Mouse (Mus musculus) gastrocnemius, postnatal 14 days (tissue): ENCODE results near the gene Pde8a. TPM values are rescaled to one million over a fixed set of nuclear protein-coding genes. Genes with fewer than 3 reads are reported as not detected.
"Not testable (repeated sequence)": the region's sequence is repeated elsewhere in the genome, so short reads cannot be mapped to it uniquely, and the experiment has no call there.

Source experiments
- DNase-seq: peaks from one replicate; pipeline ENCODE4 v3.0.0; 2021; ENCODE audit warnings: mixed read lengths
- intact Hi-C: fragments of 180-260 bp; cut with DNase I; formaldehyde crosslinking; loops from one replicate; pipeline ENCODE4 v1.15.1; 2025; ENCODE audit warnings: low total_unique reads
- total RNA-seq, 2 experiments: library from RNA; stranded (reverse); gene quantifications; 2 replicates each; pipeline ENCODE4 v1.2.3; 2021

Pde8a gene
- total RNA-seq, 2 experiments from 2014 or later: 6.7 to 7.0 TPM

- DNase-seq, intact Hi-C loops: not testable (repeated sequence)
These were observed 9.8 kb upstream of the Pde8a start for GRCm38 (mm10) chr7:81203576-81203975.

- peak; percentile 59 for DNase-seq
- intact Hi-C loops: loop anchor here (5.0 kb wide), 1 partner anchor 128 kb away; no protein-coding TSS in a partner anchor
These were observed 4.5 kb upstream of the Pde8a start for GRCm38 (mm10) chr7:81208944-81209343.

GRCm38 (mm10) chr7:81209979-81210685 lies 3.3 kb upstream of the Pde8a start:
- intact Hi-C loops: loop anchor here (5.0 kb wide), 2 partner anchors 97 to 127 kb away; no protein-coding TSS in a partner anchor
- no peak for DNase-seq

GRCm38 (mm10) chr7:81211760-81212159 lies 1.6 kb upstream of the Pde8a start:
- peak; percentile 19 for DNase-seq
- intact Hi-C loops: loop anchor here (5.0 kb wide), 1 partner anchor 96 kb away; no protein-coding TSS in a partner anchor

- peak; percentile 55 for DNase-seq
- intact Hi-C loops: loop anchor here (5.0 kb wide), 1 partner anchor 95 kb away; no protein-coding TSS in a partner anchor
These were observed 1.1 kb upstream of the Pde8a start for GRCm38 (mm10) chr7:81212261-81212681.

GRCm38 (mm10) chr7:81212697-81213346 lies 574 bp upstream of the Pde8a start:
- DNase-seq: peak; percentile 95
- intact Hi-C loops: loop anchor here (5.0 kb wide), 1 partner anchor 94 kb away; no protein-coding TSS in a partner anchor

- intact Hi-C loops: loop anchor here (5.0 kb wide), 1 partner anchor 93 kb away; no protein-coding TSS in a partner anchor
- DNase-seq: peak; percentile 18
These were observed 934 bp downstream of the Pde8a start for GRCm38 (mm10) chr7:81214153-81214907.

GRCm38 (mm10) chr7:81215950-81216349 lies 2.6 kb downstream of the Pde8a start:
- DNase-seq: no peak
- intact Hi-C loops: no loop called here

GRCm38 (mm10) chr7:81219321-81219720 lies 5.9 kb downstream of the Pde8a start:
- no peak for DNase-seq
- intact Hi-C loops: no loop called here

GRCm38 (mm10) chr7:81220381-81220780 lies 7.0 kb downstream of the Pde8a start:
- intact Hi-C loops: no loop called here
- DNase-seq: no peak

- no peak for DNase-seq
- intact Hi-C loops: no loop called here
These were observed 10.9 kb downstream of the Pde8a start for GRCm38 (mm10) chr7:81224260-81224659.

- intact Hi-C loops: no loop called here
- no peak for DNase-seq
These were observed 16.8 kb downstream of the Pde8a start for GRCm38 (mm10) chr7:81230091-81230792.

GRCm38 (mm10) chr7:81232674-81233073 lies 19.3 kb downstream of the Pde8a start:
- DNase-seq: no peak
- intact Hi-C loops: no loop called here

- no peak for DNase-seq
- intact Hi-C loops: no loop called here
These were observed 21.7 kb downstream of the Pde8a start for GRCm38 (mm10) chr7:81235117-81235516.

GRCm38 (mm10) chr7:81235600-81236223 lies 22.3 kb downstream of the Pde8a start:
- intact Hi-C loops: no loop called here
- no peak for DNase-seq

GRCm38 (mm10) chr7:81243361-81243760 lies 30.0 kb downstream of the Pde8a start:
- DNase-seq: no peak
- intact Hi-C loops: no loop called here

GRCm38 (mm10) chr7:81249854-81250279 lies 36.5 kb downstream of the Pde8a start:
- intact Hi-C loops: no loop called here
- DNase-seq: no peak

- no peak for DNase-seq
- intact Hi-C loops: no loop called here
These were observed 37.2 kb downstream of the Pde8a start for GRCm38 (mm10) chr7:81250601-81251000.

GRCm38 (mm10) chr7:81251521-81251920 lies 38.1 kb downstream of the Pde8a start:
- no peak for DNase-seq
- intact Hi-C loops: no loop called here
